In the genomic region with DNA sequence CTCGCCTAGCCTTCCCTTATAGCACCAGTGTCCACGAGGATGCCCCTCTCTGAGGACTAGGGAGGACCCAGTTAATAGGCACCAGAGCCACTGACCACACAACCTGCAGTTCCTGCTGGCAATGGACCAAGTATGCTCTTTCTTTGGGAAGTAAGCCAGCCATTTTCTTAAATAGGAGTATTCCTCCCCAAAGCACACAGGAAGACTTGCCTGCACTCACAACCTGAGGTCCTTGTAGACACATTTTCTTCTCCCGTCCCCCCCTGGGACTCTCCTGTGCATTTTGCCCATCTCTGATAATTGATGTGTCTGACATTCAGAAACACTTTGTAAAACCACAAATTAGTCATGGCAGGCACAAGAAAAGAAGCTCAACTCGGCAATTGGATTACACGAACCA, we compare ENCODE assay signal across 33 mouse cellular contexts. TPM values are rescaled to one million over a fixed set of nuclear protein-coding genes. Genes with fewer than 3 reads are reported as not detected.
DNase-seq lines count a peak whose midpoint lies in the region; ATAC-seq and TF ChIP-seq lines count a peak whose summit lies in the region.
"Had no signal": no experiment of that assay in that cellular context is flagged by ENCODE, and none has a peak within 500 bp of the region (broad histone marks: within the 10 kb centered on the region; RNA-seq: fewer than 3 reads in every experiment).

No protein-coding gene starts in this region.

- no peak overlapping the region for H3K27ac ChIP-seq in embryonic facial prominence, embryonic 13.5 days
- H3K27ac ChIP-seq in embryonic facial prominence, embryonic 10.5 days (replicated peaks): no peak overlapping the region
- no peak overlapping the region for H3K27ac ChIP-seq in hindbrain, postnatal 0 days
- H3K27ac ChIP-seq in hindbrain, embryonic 10.5 days: no peak overlapping the region
- H3K27ac ChIP-seq: forebrain, embryonic 10.5 days; heart, embryonic 10.5 days; heart, embryonic 15.5 days; kidney, embryonic 15.5 days; liver, embryonic 14.5 days; midbrain, embryonic 10.5 days; neural tube, embryonic 12.5 days had no signal

- H3K4me3 ChIP-seq in embryonic facial prominence, embryonic 13.5 days: no peak overlapping the region
- no peak overlapping the region for H3K4me3 ChIP-seq in embryonic facial prominence, embryonic 10.5 days
- no peak overlapping the region for H3K4me3 ChIP-seq in hindbrain, postnatal 0 days (ENCODE audit: low read length)
- no peak overlapping the region for H3K4me3 ChIP-seq in hindbrain, embryonic 10.5 days
- H3K4me3 ChIP-seq: forebrain, embryonic 10.5 days; heart, embryonic 10.5 days; heart, embryonic 15.5 days; kidney, embryonic 15.5 days; midbrain, embryonic 10.5 days; myocyte; neural tube, embryonic 12.5 days had no signal

- no peak for DNase-seq in embryonic facial prominence, embryonic 10.5 days (ENCODE audit: low spot score)
- peak; percentile 41 for DNase-seq in hindbrain, postnatal 0 days (ENCODE audit: low spot score)
- DNase-seq in hindbrain, embryonic 10.5 days (ENCODE audit: low spot score): no peak
- peak; percentile 65 for DNase-seq in retina, postnatal 1 day
- DNase-seq in retina, embryonic 14.5 days (ENCODE audit: low spot score): no peak
- DNase-seq in gastrocnemius, postnatal 36 days: no peak
- DNase-seq: adrenal gland, adult 2 months; cerebellum, adult 11 months; cerebellum, postnatal 25 days; forebrain, postnatal 0 days; gastrocnemius, postnatal 10 days; liver; lung, adult 2 months; spleen, adult 18-20 months; thymus, postnatal 14 days had no signal

- H3K27me3 ChIP-seq in embryonic facial prominence, embryonic 13.5 days: peaks cover 4% of the 10 kb centered on the region; the same call in 1 of the 2 replicates
- no peaks in the 10 kb centered on the region for H3K27me3 ChIP-seq in embryonic facial prominence, embryonic 10.5 days (replicated peaks; ENCODE audit: low read depth, poor library complexity, severe bottlenecking)
- no peaks in the 10 kb centered on the region for H3K27me3 ChIP-seq in hindbrain, postnatal 0 days (ENCODE audit: insufficient read depth, low read length)
- H3K27me3 ChIP-seq in hindbrain, embryonic 10.5 days (ENCODE audit: insufficient read depth, poor library complexity, severe bottlenecking): no peaks in the 10 kb centered on the region
- H3K27me3 ChIP-seq: heart, embryonic 15.5 days; kidney, embryonic 15.5 days; neural tube, embryonic 12.5 days had no signal

- no peak overlapping the region for H3K4me2 ChIP-seq in embryonic facial prominence, embryonic 13.5 days
- no peak overlapping the region for H3K4me2 ChIP-seq in hindbrain, postnatal 0 days (ENCODE audit: low read depth, low read length)
- H3K4me2 ChIP-seq: heart, embryonic 15.5 days; kidney, embryonic 15.5 days; neural tube, embryonic 12.5 days had no signal

- 0 out of 2 replicates have a peak, but pooled peaks have one; percentile 9 for ATAC-seq in embryonic facial prominence, embryonic 13.5 days (ENCODE audit: insufficient number of reproducible peaks, insufficient read depth, low FRiP score, low TSS enrichment, low read depth)
- ATAC-seq in hindbrain, postnatal 0 days: no peak
- ATAC-seq: activated CD4-positive, CD25-positive, alpha-beta regulatory T cell, adult 4 months; CD4-positive, CD25-positive, alpha-beta regulatory T cell, adult 4 months; forebrain, postnatal 0 days; intestine, postnatal 0 days had no signal

- H3K9ac ChIP-seq in embryonic facial prominence, embryonic 13.5 days: no peak overlapping the region
- H3K9ac ChIP-seq in hindbrain, postnatal 0 days (replicated peaks; ENCODE audit: low read length): no peak overlapping the region
- H3K9ac ChIP-seq: forebrain, postnatal 0 days; heart, embryonic 15.5 days; kidney, embryonic 15.5 days; liver, embryonic 14.5 days; neural tube, embryonic 12.5 days had no signal

- H3K36me3 ChIP-seq in embryonic facial prominence, embryonic 13.5 days: no peaks in the 10 kb centered on the region
- no peaks in the 10 kb centered on the region for H3K36me3 ChIP-seq in embryonic facial prominence, embryonic 10.5 days (replicated peaks)
- H3K36me3 ChIP-seq in hindbrain, postnatal 0 days (ENCODE audit: insufficient read depth, low read length): no peaks in the 10 kb centered on the region
- H3K36me3 ChIP-seq in hindbrain, embryonic 10.5 days: no peaks in the 10 kb centered on the region
- H3K36me3 ChIP-seq: forebrain, embryonic 10.5 days; heart, embryonic 10.5 days; heart, embryonic 15.5 days; kidney, embryonic 15.5 days; midbrain, embryonic 10.5 days; neural tube, embryonic 12.5 days had no signal

- TF ChIP-seq CTCF in hindbrain, postnatal 0 days (IDR thresholded peaks at IDR 0.05; ENCODE audit: low read depth): no peak

- intact Hi-C loops in gastrocnemius, postnatal 36 days (cut with DNase I): no loop called here

- no peaks in the 10 kb centered on the region for H3K9me3 ChIP-seq in embryonic facial prominence, embryonic 13.5 days
- 0 out of 2 replicates have a peak, but pooled peaks cover 2% of the 10 kb centered on the region for H3K9me3 ChIP-seq in embryonic facial prominence, embryonic 10.5 days
- no peaks in the 10 kb centered on the region for H3K9me3 ChIP-seq in hindbrain, postnatal 0 days (ENCODE audit: low read length)
- no peaks in the 10 kb centered on the region for H3K9me3 ChIP-seq in hindbrain, embryonic 10.5 days
- H3K9me3 ChIP-seq: forebrain, embryonic 10.5 days; heart, embryonic 10.5 days; heart, embryonic 15.5 days; kidney, embryonic 15.5 days; midbrain, embryonic 10.5 days; neural tube, embryonic 12.5 days had no signal

- H3K4me1 ChIP-seq in embryonic facial prominence, embryonic 13.5 days: 0 out of 2 replicates have a peak, but pooled peaks cover 9% of the 10 kb centered on the region
- H3K4me1 ChIP-seq in embryonic facial prominence, embryonic 10.5 days: peaks cover 6% of the 10 kb centered on the region; the same call in 1 of the 2 replicates
- H3K4me1 ChIP-seq in hindbrain, postnatal 0 days (ENCODE audit: insufficient read depth, low read length): no peaks in the 10 kb centered on the region
- H3K4me1 ChIP-seq in hindbrain, embryonic 10.5 days (replicated peaks): peaks cover 13% of the 10 kb centered on the region
- H3K4me1 ChIP-seq: heart, embryonic 10.5 days; heart, embryonic 15.5 days; kidney, embryonic 15.5 days had no signal

- WGBS in embryonic facial prominence, embryonic 13.5 days: 49% methylated on average over 5 of the region's 5 CpGs
- WGBS in embryonic facial prominence, embryonic 10.5 days: 67% methylated on average over 5 of the region's 5 CpGs
- WGBS in hindbrain, postnatal 0 days: 35% methylated on average over 5 of the region's 5 CpGs
- WGBS in hindbrain, embryonic 10.5 days: 61% methylated on average over 5 of the region's 5 CpGs

RNA-seq across cellular contexts. Expression of a gene that starts 57.3 kb away (rescaled TPM):
- 8.6 and 13.1 TPM in 2 replicates for polyA plus RNA-seq in embryonic facial prominence, embryonic 13.5 days (2015; fragmentation: Nextera tagmentation; extraction: Ambion mirVana)
- 12.8 and 15.2 TPM in 2 replicates for polyA plus RNA-seq in embryonic facial prominence, embryonic 10.5 days (2016; fragmentation: Nextera tagmentation; extraction: Ambion mirVana)
- 27.6 and 48.4 TPM in 2 replicates for total RNA-seq in hindbrain, postnatal 0 days (2014; rRNA removed)
- polyA plus RNA-seq in hindbrain, postnatal 0 days (2015; fragmentation: Nextera tagmentation; extraction: Ambion mirVana): 31.1 and 33.2 TPM in 2 replicates
- 15.4 and 19.3 TPM in 2 replicates for polyA plus RNA-seq in hindbrain, embryonic 10.5 days (2016; fragmentation: Nextera tagmentation; extraction: Ambion mirVana)
- not detected for total RNA-seq in gastrocnemius, postnatal 36 days (2021)
- total RNA-seq: adrenal gland, adult 2 months; gastrocnemius, postnatal 10 days; granulocyte monocyte progenitor cell, adult 5-6 weeks; heart, postnatal 25 days; megakaryocyte progenitor cell, adult 5-6 weeks had no signal
- polyA plus RNA-seq: adrenal gland, adult 2 months; CD4-positive, CD25-positive, alpha-beta regulatory T cell, adult 4 months; heart, embryonic 15.5 days; intestine, postnatal 0 days; kidney, embryonic 15.5 days; limb, embryonic 11.5 days; lung, adult 2 months; myocyte; neural tube, embryonic 12.5 days; stomach, embryonic 16.5 days; urinary bladder, adult 2 months had no signal

Comparison
In these comparisons a context has a peak if more than half of its experiments do, and no peak if none do; other contexts are left out.
1. DNase-seq: peak in hindbrain, postnatal 0 days (single experiment) and retina, postnatal 1 day (single experiment); none in embryonic facial prominence, embryonic 10.5 days (single experiment), hindbrain, embryonic 10.5 days (single experiment), retina, embryonic 14.5 days (single experiment) and gastrocnemius, postnatal 36 days (0 of 2).